Mouse (Mus musculus): Measurements from ENCODE around the gene Asrgl1. TPM values are rescaled to one million over a fixed set of nuclear protein-coding genes. Genes with fewer than 3 reads are reported as not detected.
A peak's percentile ranks its signal among the peaks of the same experiment; 100 is the strongest.

Asrgl1 gene
- total and polyA plus RNA-seq, 3 experiments: 15.5 to 51.3 (median 29.3) TPM

GRCm38 (mm10) chr19:9083010-9083355 lies 52.5 kb downstream of the Asrgl1 start:
- Histone ChIP-seq H3K36me3 (replicated peaks) (no peaks in the 10 kb centered on the region), H3K27me3 (ENCODE audit: insufficient read depth, low read length) (peaks cover 29% of the 10 kb centered on the region), H3K9me3 (replicated peaks) (no peaks in the 10 kb centered on the region), H3K4me3 (ENCODE audit: low read depth, low read length) (no peak overlapping the region), H3K4me1 (ENCODE audit: insufficient read depth, low read depth, low read length) (peaks cover 28% of the 10 kb centered on the region)
- TF ChIP-seq GATA1 (IDR thresholded peaks at IDR 0.05; ENCODE audit: borderline replicate concordance, low read length) (no peak), GATA2 (IDR thresholded peaks at IDR 0.05; ENCODE audit: borderline replicate concordance, low read depth, low read length) (no peak), POLR2AphosphoS5 (IDR thresholded peaks at IDR 0.05; ENCODE audit: insufficient replicate concordance, low read depth, low read length) (no peak), TAL1 (conservative IDR thresholded peaks at IDR 0.05; ENCODE audit: low read depth, low read length) (no peak), CTCF (IDR thresholded peaks at IDR 0.05; ENCODE audit: low read depth, low read length) (no peak)
- DNase-seq (ENCODE audit: low spot score) (no peak), ATAC-seq (ENCODE audit: extremely low read depth, insufficient number of reproducible peaks, low FRiP score, poor library complexity, severe bottlenecking) (no peak)

GRCm38 (mm10) chr19:9082191-9083009 lies 53.0 kb downstream of the Asrgl1 start:
- H3K4me3 ChIP-seq (ENCODE audit: low read depth, low read length): peak overlapping the region; percentile 38; the same call in 1 of the 2 replicates
- peaks cover 25% of the 10 kb centered on the region for H3K27me3 ChIP-seq (ENCODE audit: insufficient read depth, low read length)
- peaks cover 28% of the 10 kb centered on the region for H3K4me1 ChIP-seq (ENCODE audit: insufficient read depth, low read depth, low read length)
- DNase-seq (ENCODE audit: low spot score) (peak; percentile 76), ATAC-seq (ENCODE audit: extremely low read depth, insufficient number of reproducible peaks, low FRiP score, poor library complexity, severe bottlenecking) (peak; percentile 60)
- no peaks in the 10 kb centered on the region for H3K9me3 ChIP-seq (replicated peaks)
- no peaks in the 10 kb centered on the region for H3K36me3 ChIP-seq (replicated peaks)
- no peak for TF ChIP-seq POLR2AphosphoS5 (IDR thresholded peaks at IDR 0.05; ENCODE audit: insufficient replicate concordance, low read depth, low read length)
- TF ChIP-seq CTCF (IDR thresholded peaks at IDR 0.05; ENCODE audit: low read depth, low read length): peak; percentile 87
- TF ChIP-seq GATA2 (IDR thresholded peaks at IDR 0.05; ENCODE audit: borderline replicate concordance, low read depth, low read length): no peak
- TF ChIP-seq TAL1 (conservative IDR thresholded peaks at IDR 0.05; ENCODE audit: low read depth, low read length): no peak
- TF ChIP-seq GATA1 (IDR thresholded peaks at IDR 0.05; ENCODE audit: borderline replicate concordance, low read length): no peak

GRCm38 (mm10) chr19:9081311-9082190 lies 53.9 kb downstream of the Asrgl1 start:
- no peak overlapping the region for H3K4me3 ChIP-seq (ENCODE audit: low read depth, low read length)
- DNase-seq (ENCODE audit: low spot score): no peak
- TF ChIP-seq POLR2AphosphoS5 (IDR thresholded peaks at IDR 0.05; ENCODE audit: insufficient replicate concordance, low read depth, low read length) (no peak), CTCF (IDR thresholded peaks at IDR 0.05; ENCODE audit: low read depth, low read length) (no peak), GATA1 (IDR thresholded peaks at IDR 0.05; ENCODE audit: borderline replicate concordance, low read length) (no peak), TAL1 (conservative IDR thresholded peaks at IDR 0.05; ENCODE audit: low read depth, low read length) (no peak), GATA2 (IDR thresholded peaks at IDR 0.05; ENCODE audit: borderline replicate concordance, low read depth, low read length) (no peak)
- peaks cover 21% of the 10 kb centered on the region for H3K27me3 ChIP-seq (ENCODE audit: insufficient read depth, low read length)
- H3K36me3 ChIP-seq (replicated peaks): no peaks in the 10 kb centered on the region
- no peak for ATAC-seq (ENCODE audit: extremely low read depth, insufficient number of reproducible peaks, low FRiP score, poor library complexity, severe bottlenecking)
- H3K9me3 ChIP-seq (replicated peaks): no peaks in the 10 kb centered on the region
- H3K4me1 ChIP-seq (ENCODE audit: insufficient read depth, low read depth, low read length): peaks cover 28% of the 10 kb centered on the region

- Histone ChIP-seq H3K4me3 (ENCODE audit: low read depth, low read length) (no peak overlapping the region), H3K4me1 (ENCODE audit: insufficient read depth, low read depth, low read length) (peaks cover 36% of the 10 kb centered on the region), H3K9me3 (replicated peaks) (no peaks in the 10 kb centered on the region), H3K27me3 (ENCODE audit: insufficient read depth, low read length) (peaks cover 8% of the 10 kb centered on the region), H3K36me3 (replicated peaks) (no peaks in the 10 kb centered on the region)
- ATAC-seq (ENCODE audit: extremely low read depth, insufficient number of reproducible peaks, low FRiP score, poor library complexity, severe bottlenecking) (peak; percentile 34; the same call in 1 of the 2 replicates), DNase-seq (ENCODE audit: low spot score) (no peak)
- TF ChIP-seq GATA2 (IDR thresholded peaks at IDR 0.05; ENCODE audit: borderline replicate concordance, low read depth, low read length) (no peak), GATA1 (IDR thresholded peaks at IDR 0.05; ENCODE audit: borderline replicate concordance, low read length) (no peak), CTCF (IDR thresholded peaks at IDR 0.05; ENCODE audit: low read depth, low read length) (no peak)
Observed at GRCm38 (mm10) chr19:9079916-9080315, 55.5 kb downstream of the Asrgl1 start.

- Histone ChIP-seq H3K27me3 (ENCODE audit: insufficient read depth, low read length) (no peaks in the 10 kb centered on the region), H3K36me3 (replicated peaks) (no peaks in the 10 kb centered on the region), H3K4me1 (ENCODE audit: insufficient read depth, low read depth, low read length) (peaks cover 41% of the 10 kb centered on the region), H3K9me3 (replicated peaks) (no peaks in the 10 kb centered on the region), H3K4me3 (ENCODE audit: low read depth, low read length) (no peak overlapping the region)
- ATAC-seq (ENCODE audit: extremely low read depth, insufficient number of reproducible peaks, low FRiP score, poor library complexity, severe bottlenecking) (no peak), DNase-seq (ENCODE audit: low spot score) (no peak)
- TF ChIP-seq GATA2 (IDR thresholded peaks at IDR 0.05; ENCODE audit: borderline replicate concordance, low read depth, low read length): no peak
- no peak for TF ChIP-seq CTCF (IDR thresholded peaks at IDR 0.05; ENCODE audit: low read depth, low read length)
- TF ChIP-seq TAL1 (conservative IDR thresholded peaks at IDR 0.05; ENCODE audit: low read depth, low read length): no peak
- TF ChIP-seq GATA1 (IDR thresholded peaks at IDR 0.05; ENCODE audit: borderline replicate concordance, low read length): no peak
Observed at GRCm38 (mm10) chr19:9076982-9077660, 58.3 kb downstream of the Asrgl1 start.

- TF ChIP-seq CTCF (IDR thresholded peaks at IDR 0.05; ENCODE audit: low read depth, low read length) (no peak), POLR2AphosphoS5 (IDR thresholded peaks at IDR 0.05; ENCODE audit: insufficient replicate concordance, low read depth, low read length) (no peak), TAL1 (conservative IDR thresholded peaks at IDR 0.05; ENCODE audit: low read depth, low read length) (no peak), GATA1 (IDR thresholded peaks at IDR 0.05; ENCODE audit: borderline replicate concordance, low read length) (no peak), GATA2 (IDR thresholded peaks at IDR 0.05; ENCODE audit: borderline replicate concordance, low read depth, low read length) (no peak)
- Histone ChIP-seq H3K36me3 (replicated peaks) (no peaks in the 10 kb centered on the region), H3K4me1 (ENCODE audit: insufficient read depth, low read depth, low read length) (peaks cover 36% of the 10 kb centered on the region), H3K9me3 (replicated peaks) (no peaks in the 10 kb centered on the region), H3K4me3 (ENCODE audit: low read depth, low read length) (no peak overlapping the region), H3K27me3 (ENCODE audit: insufficient read depth, low read length) (no peaks in the 10 kb centered on the region)
- no peak for ATAC-seq (ENCODE audit: extremely low read depth, insufficient number of reproducible peaks, low FRiP score, poor library complexity, severe bottlenecking)
- no peak for DNase-seq (ENCODE audit: low spot score)
Observed at GRCm38 (mm10) chr19:9076035-9076434, 59.4 kb downstream of the Asrgl1 start.
